Mouse (Mus musculus): ENCODE measurements at regions not wholly inside any gene's neighbourhood (a gene's known extent, or its start where the extent isn't known, plus 50 kb on each side); places are given as distances from the start of the nearest gene placed in this dataset.
A peak's percentile ranks its signal among the peaks of the same experiment; 100 is the strongest.
"Not testable (repeated sequence)": the region's sequence is repeated elsewhere in the genome, so short reads cannot be mapped to it uniquely, and the experiment has no call there.

- Histone ChIP-seq H3K4me3 (replicated peaks) (no peak overlapping the region), H3K27ac (no peak overlapping the region), H3K27me3 (no peaks in the 10 kb centered on the region), H3K4me2 (replicated peaks) (no peak overlapping the region), H3K9ac (replicated peaks) (no peak overlapping the region), H3K36me3 (no peaks in the 10 kb centered on the region), H3K9me3 (no peaks in the 10 kb centered on the region), H3K4me1 (replicated peaks) (no peaks in the 10 kb centered on the region)
- 86% methylated on average over 4 of the region's 4 CpGs for WGBS
- no peak for ATAC-seq
Observed at GRCm38 (mm10) chr1:185967227-185967626, 149.9 kb downstream of the Lyplal1 start.

DNA sequence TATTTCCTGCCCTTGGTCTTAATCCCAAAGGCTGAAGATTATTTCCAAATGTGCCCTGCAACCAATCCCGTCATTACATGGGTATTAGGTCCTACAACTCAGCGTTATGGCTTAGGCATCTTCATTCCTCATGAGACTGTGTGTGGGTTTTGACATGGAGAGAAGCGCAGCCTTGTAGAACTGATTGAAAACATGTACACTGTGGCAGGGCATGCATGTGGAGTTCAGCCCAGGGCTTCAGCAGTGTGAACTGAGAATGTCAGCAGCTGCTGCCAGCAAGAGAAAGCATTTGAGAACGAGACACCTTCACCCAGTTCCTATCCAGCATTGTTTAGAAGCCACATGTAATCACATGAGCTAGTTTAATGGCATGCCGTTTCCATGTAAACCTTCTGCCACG lies 149.3 kb downstream of the Lyplal1 start:
- Histone ChIP-seq H3K4me2 (replicated peaks) (no peak overlapping the region), H3K4me1 (replicated peaks) (no peaks in the 10 kb centered on the region), H3K9me3 (no peaks in the 10 kb centered on the region), H3K27ac (no peak overlapping the region), H3K27me3 (no peaks in the 10 kb centered on the region), H3K4me3 (replicated peaks) (no peak overlapping the region), H3K9ac (replicated peaks) (no peak overlapping the region), H3K36me3 (no peaks in the 10 kb centered on the region)
- WGBS, result 87% methylated on average over 6 of the region's 6 CpGs
- ATAC-seq, result no peak

DNA sequence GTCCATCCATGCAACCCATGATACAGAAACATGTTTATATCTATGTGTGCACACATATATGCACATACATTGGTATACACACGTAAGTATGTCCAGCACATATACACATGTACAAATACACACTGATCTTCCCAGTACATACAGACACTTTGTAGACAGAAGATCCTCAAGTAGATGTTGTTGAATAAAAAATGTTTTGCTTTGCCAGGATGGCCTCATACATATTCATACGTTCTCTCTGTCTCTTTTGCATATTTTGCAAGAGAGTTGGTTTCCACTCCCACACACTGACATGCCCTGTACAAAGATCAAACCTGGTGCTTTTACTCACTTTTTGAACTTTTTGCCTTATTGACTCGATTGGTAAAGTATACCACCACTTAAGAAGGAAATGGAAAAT lies 148.5 kb downstream of the Lyplal1 start:
- WGBS, result 75% methylated on average over 3 of the region's 3 CpGs
- H3K4me3 ChIP-seq (replicated peaks), result no peak overlapping the region

GRCm38 (mm10) chr1:185969231-185969630 lies 147.9 kb downstream of the Lyplal1 start:
- 32% methylated on average over 2 of the region's 2 CpGs for WGBS
- no peak overlapping the region for H3K4me2 ChIP-seq (replicated peaks)
- H3K9me3 ChIP-seq, result no peaks in the 10 kb centered on the region
- no peak overlapping the region for H3K27ac ChIP-seq
- no peak overlapping the region for H3K4me3 ChIP-seq (replicated peaks)
- H3K4me1 ChIP-seq (replicated peaks), result no peaks in the 10 kb centered on the region
- no peak for ATAC-seq
- H3K36me3 ChIP-seq, result no peaks in the 10 kb centered on the region
- no peaks in the 10 kb centered on the region for H3K27me3 ChIP-seq
- no peak overlapping the region for H3K9ac ChIP-seq (replicated peaks)

More for the DNA sequence above, 148.5 kb downstream of the Lyplal1 start:
- H3K4me2 ChIP-seq (replicated peaks), result no peak overlapping the region
- H3K9me3 ChIP-seq, result no peaks in the 10 kb centered on the region
- H3K9ac ChIP-seq (replicated peaks), result no peak overlapping the region
- H3K27me3 ChIP-seq, result no peaks in the 10 kb centered on the region
- no peaks in the 10 kb centered on the region for H3K36me3 ChIP-seq
- ATAC-seq, result no peak
- no peaks in the 10 kb centered on the region for H3K4me1 ChIP-seq (replicated peaks)
- no peak overlapping the region for H3K27ac ChIP-seq

GRCm38 (mm10) chr1:185977075-185977474 lies 140.0 kb downstream of the Lyplal1 start:
- no peak overlapping the region for H3K9ac ChIP-seq (replicated peaks)
- ATAC-seq, result no peak
- H3K4me1 ChIP-seq (replicated peaks), result no peaks in the 10 kb centered on the region
- H3K4me3 ChIP-seq (replicated peaks), result no peak overlapping the region
- no peaks in the 10 kb centered on the region for H3K36me3 ChIP-seq
- no peaks in the 10 kb centered on the region for H3K27me3 ChIP-seq
- H3K27ac ChIP-seq, result no peak overlapping the region
- WGBS, result 90% methylated on average over 2 of the region's 2 CpGs
- H3K4me2 ChIP-seq (replicated peaks), result no peak overlapping the region
- no peaks in the 10 kb centered on the region for H3K9me3 ChIP-seq

DNA sequence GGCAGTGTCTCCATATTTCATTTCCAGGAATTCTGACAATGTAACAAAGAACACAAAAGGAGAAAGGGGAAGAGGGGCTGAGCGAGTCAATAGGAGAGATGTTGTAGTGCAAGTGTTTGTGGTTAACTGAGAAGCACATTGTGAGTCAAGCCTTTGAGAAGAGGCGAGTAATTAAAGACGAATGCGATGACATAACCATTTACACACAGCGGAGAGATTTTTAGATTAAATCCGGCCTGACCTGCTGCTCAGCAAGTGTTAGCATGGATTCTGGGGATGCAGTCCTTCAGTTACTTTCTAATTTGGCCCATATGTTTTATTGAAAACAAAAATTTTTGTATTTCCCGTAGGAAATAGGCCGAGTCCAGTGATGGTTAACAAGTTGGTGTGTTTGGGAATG lies 127.7 kb downstream of the Lyplal1 start:
- no peak overlapping the region for H3K4me3 ChIP-seq (replicated peaks)
- no peak overlapping the region for H3K4me2 ChIP-seq (replicated peaks)
- H3K9me3 ChIP-seq, result no peaks in the 10 kb centered on the region
- no peak overlapping the region for H3K9ac ChIP-seq (replicated peaks)
- H3K27me3 ChIP-seq, result no peaks in the 10 kb centered on the region
- no peaks in the 10 kb centered on the region for H3K4me1 ChIP-seq (replicated peaks)
- H3K27ac ChIP-seq, result no peak overlapping the region
- no peak for ATAC-seq
- H3K36me3 ChIP-seq, result no peaks in the 10 kb centered on the region
- 79% methylated on average over 8 of the region's 8 CpGs for WGBS

DNA sequence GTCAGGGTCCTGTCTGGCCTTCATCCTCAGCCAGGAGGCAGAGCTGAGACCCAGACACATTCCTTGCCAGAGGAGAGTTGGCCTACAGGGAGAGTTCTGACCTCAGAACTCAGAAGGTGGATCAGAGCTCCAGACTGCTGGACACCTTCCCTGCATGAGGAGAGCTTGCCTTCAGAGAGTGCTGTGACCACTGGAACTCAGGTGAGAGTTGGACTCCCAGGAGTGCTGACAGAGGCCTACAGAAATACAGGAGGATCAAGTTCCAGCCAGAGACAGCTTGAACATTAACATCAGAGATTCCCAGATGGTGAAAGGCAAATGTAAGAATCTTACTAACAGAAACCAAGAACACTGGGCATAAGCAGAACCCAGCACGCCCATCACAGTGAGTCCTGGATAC lies 117.0 kb downstream of the Lyplal1 start:
- 86% methylated on average over 1 of the region's 1 CpGs for WGBS
- not testable (repeated sequence) for H3K4me2 ChIP-seq (replicated peaks)

GRCm38 (mm10) chr1:186013413-186013812 lies 103.7 kb downstream of the Lyplal1 start:
- H3K4me2 ChIP-seq (replicated peaks), result no peak overlapping the region
- no peak overlapping the region for H3K9ac ChIP-seq (replicated peaks)
- no peaks in the 10 kb centered on the region for H3K36me3 ChIP-seq
- WGBS, result 88% methylated on average over 1 of the region's 1 CpGs
- no peaks in the 10 kb centered on the region for H3K4me1 ChIP-seq (replicated peaks)
- no peak overlapping the region for H3K27ac ChIP-seq
- no peaks in the 10 kb centered on the region for H3K27me3 ChIP-seq
- no peaks in the 10 kb centered on the region for H3K9me3 ChIP-seq
- H3K4me3 ChIP-seq (replicated peaks), result no peak overlapping the region
- ATAC-seq, result no peak

More for the DNA sequence above, 117.0 kb downstream of the Lyplal1 start:
- H3K9me3 ChIP-seq; H3K27ac ChIP-seq; H3K27me3 ChIP-seq; H3K4me1 ChIP-seq (replicated peaks); H3K36me3 ChIP-seq; H3K4me3 ChIP-seq (replicated peaks); ATAC-seq; H3K9ac ChIP-seq (replicated peaks): not testable (repeated sequence)

GRCm38 (mm10) chr1:186014166-186014565 lies 102.9 kb downstream of the Lyplal1 start:
- 88% methylated on average over 1 of the region's 1 CpGs for WGBS
- no peak for ATAC-seq

DNA sequence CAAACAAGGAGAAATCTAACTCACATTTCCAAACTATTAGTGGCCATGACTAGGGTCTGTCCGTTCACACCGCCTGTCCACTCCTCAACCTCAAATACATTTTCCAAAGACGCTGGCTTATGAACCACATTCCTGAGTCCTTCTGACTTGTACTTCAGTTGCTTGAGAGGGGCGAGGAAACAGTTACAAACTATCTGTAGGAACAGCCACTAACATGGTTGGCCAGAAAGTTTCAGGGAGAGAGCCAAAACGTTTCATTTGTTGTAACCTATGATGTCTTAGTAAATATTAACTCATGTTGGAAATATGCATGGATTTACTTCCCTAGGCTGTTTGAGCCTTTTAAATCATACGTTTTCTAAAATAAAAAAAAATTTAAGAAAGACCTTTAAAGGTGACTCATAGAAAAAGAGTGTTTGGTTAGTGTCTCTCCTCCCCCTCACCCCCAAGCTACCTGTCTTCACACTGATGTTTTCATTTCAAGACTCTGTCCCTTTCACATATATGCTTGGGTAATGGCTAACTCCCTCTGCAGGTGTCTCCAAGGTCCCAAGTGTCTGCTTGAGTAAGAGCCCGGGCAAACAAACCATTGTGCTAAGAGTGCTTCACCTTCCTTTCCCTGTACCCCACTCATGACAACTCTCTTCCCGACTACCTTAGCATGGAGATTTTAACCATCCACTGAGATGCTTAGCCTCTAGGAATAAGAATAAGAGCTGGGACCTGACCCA lies 101.1 kb downstream of the Lyplal1 start:
- no peak overlapping the region for H3K4me3 ChIP-seq (replicated peaks)
- no peaks in the 10 kb centered on the region for H3K9me3 ChIP-seq
- no peak overlapping the region for H3K4me2 ChIP-seq (replicated peaks)
- H3K4me1 ChIP-seq (replicated peaks), result no peaks in the 10 kb centered on the region
- H3K9ac ChIP-seq (replicated peaks), result no peak overlapping the region
- no peak overlapping the region for H3K27ac ChIP-seq
- WGBS, result 83% methylated on average over 8 of the region's 8 CpGs
- no peak for ATAC-seq
- H3K27me3 ChIP-seq, result no peaks in the 10 kb centered on the region
- H3K36me3 ChIP-seq, result no peaks in the 10 kb centered on the region

More at GRCm38 (mm10) chr1:186014166-186014565, 102.9 kb downstream of the Lyplal1 start:
- Histone ChIP-seq H3K27me3 (no peaks in the 10 kb centered on the region), H3K9ac (replicated peaks) (no peak overlapping the region), H3K36me3 (no peaks in the 10 kb centered on the region), H3K4me1 (replicated peaks) (no peaks in the 10 kb centered on the region), H3K9me3 (no peaks in the 10 kb centered on the region), H3K4me2 (replicated peaks) (no peak overlapping the region), H3K4me3 (replicated peaks) (no peak overlapping the region), H3K27ac (no peak overlapping the region)

GRCm38 (mm10) chr1:186017547-186017946 lies 99.6 kb downstream of the Lyplal1 start:
- Histone ChIP-seq H3K27me3 (no peaks in the 10 kb centered on the region), H3K36me3 (no peaks in the 10 kb centered on the region), H3K4me3 (replicated peaks) (no peak overlapping the region), H3K4me2 (replicated peaks) (no peak overlapping the region), H3K27ac (no peak overlapping the region), H3K9me3 (no peaks in the 10 kb centered on the region), H3K9ac (replicated peaks) (no peak overlapping the region), H3K4me1 (replicated peaks) (no peaks in the 10 kb centered on the region)
- 0 out of 2 replicates have a peak, but pooled peaks have one; percentile 43 for ATAC-seq
- WGBS, result 57% methylated on average over 1 of the region's 1 CpGs

GRCm38 (mm10) chr1:186019511-186019910 lies 97.6 kb downstream of the Lyplal1 start:
- Histone ChIP-seq H3K4me1 (replicated peaks) (no peaks in the 10 kb centered on the region), H3K9ac (replicated peaks) (no peak overlapping the region), H3K4me2 (replicated peaks) (no peak overlapping the region), H3K9me3 (no peaks in the 10 kb centered on the region), H3K36me3 (no peaks in the 10 kb centered on the region), H3K27me3 (no peaks in the 10 kb centered on the region), H3K27ac (no peak overlapping the region), H3K4me3 (replicated peaks) (no peak overlapping the region)
- 79% methylated on average over 5 of the region's 5 CpGs for WGBS
- no peak for ATAC-seq

DNA sequence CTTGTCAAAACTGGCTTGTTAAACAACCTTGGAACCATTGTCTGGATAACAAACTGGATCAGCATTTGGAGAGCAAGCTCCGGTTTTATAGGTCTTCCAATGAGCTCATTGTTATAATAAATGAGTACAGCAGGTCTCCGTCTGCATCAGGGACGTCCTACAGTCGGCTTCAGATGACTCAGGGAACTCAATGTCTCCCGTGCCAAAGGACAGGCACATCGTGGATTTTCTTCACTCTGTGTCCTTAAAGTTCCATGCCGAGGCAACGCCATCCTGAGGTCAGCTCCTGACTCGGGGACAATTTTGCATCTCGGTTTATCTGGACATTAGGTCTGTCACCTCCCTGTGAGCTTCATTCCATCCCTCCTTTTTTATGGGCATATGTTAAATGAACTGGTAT lies 85.2 kb downstream of the Lyplal1 start:
- no peaks in the 10 kb centered on the region for H3K9me3 ChIP-seq
- no peak overlapping the region for H3K4me3 ChIP-seq (replicated peaks)
- H3K36me3 ChIP-seq, result no peaks in the 10 kb centered on the region
- no peaks in the 10 kb centered on the region for H3K27me3 ChIP-seq
- no peak overlapping the region for H3K27ac ChIP-seq
- H3K4me2 ChIP-seq (replicated peaks), result no peak overlapping the region
- 81% methylated on average over 10 of the region's 10 CpGs for WGBS
- ATAC-seq, result no peak
- H3K4me1 ChIP-seq (replicated peaks), result no peaks in the 10 kb centered on the region
- H3K9ac ChIP-seq (replicated peaks), result no peak overlapping the region

Measured in midbrain, embryonic 13.5 days (tissue).